Mouse (Mus musculus) liver, adult 2 months (tissue): Measurements from ENCODE around the gene Prkch.

Experiments used
- CTCF ChIP-seq: fragments of 200-500 bp; IDR thresholded peaks from 2 replicates; pipeline ENCODE4 v1.5.1; 2011; ENCODE audit warnings: low read depth, low read length, control low read depth
- POLR2A ChIP-seq: fragments of 200-500 bp; IDR thresholded peaks from 2 replicates; pipeline ENCODE4 v1.6.1; 2011; ENCODE audit warnings: low read length, control low read depth; ENCODE audit not compliant: insufficient read depth; ENCODE audit errors: extremely low read depth

- no peak for TF ChIP-seq CTCF
- no peak for TF ChIP-seq POLR2A
Measured at GRCm38 (mm10) chr12:73607381-73608064, 22.9 kb downstream of the Prkch start.
